Mouse (Mus musculus) liver, postnatal 0 days (tissue): Measurements from ENCODE around the gene Pakap. TPM values are rescaled to one million over a fixed set of nuclear protein-coding genes. Genes with fewer than 3 reads are reported as not detected.

Experiments used
- ATAC-seq: fragments of 200-750 bp; cut with Nextera tagmentation; 2 replicates; pipeline ENCODE4 v1.8.0; 2017; ENCODE audit warnings: mild to moderate bottlenecking, moderate library complexity
- DNase-seq: peaks from one replicate; pipeline ENCODE4 v3.0.0-alpha.2; 2016
- H3K27ac ChIP-seq: fragments of 300-500 bp; sonication (generic); 2 replicates; pipeline ENCODE4 v1.5.1; 2014; ENCODE audit warnings: antibody characterized with exemption, moderate library complexity, mild to moderate bottlenecking, low read depth
- H3K27me3 ChIP-seq: fragments of 300-500 bp; sonication (generic); 2 replicates; pipeline ENCODE4 v1.6.1; 2014; ENCODE audit warnings: low read length, control low read depth, mixed read lengths; ENCODE audit not compliant: insufficient read depth
- H3K36me3 ChIP-seq: fragments of 300-500 bp; sonication (generic); replicated peaks from 2 replicates; pipeline ENCODE4 v1.6.1; 2014; ENCODE audit warnings: mild to moderate bottlenecking, control low read depth, low read length, moderate library complexity, mixed read lengths; ENCODE audit not compliant: insufficient read depth
- H3K4me1 ChIP-seq: fragments of 300-500 bp; sonication (generic); 2 replicates; pipeline ENCODE4 v1.6.1; 2014; ENCODE audit warnings: antibody characterized with exemption, mild to moderate bottlenecking, control low read depth; ENCODE audit not compliant: insufficient read depth
- H3K4me2 ChIP-seq: fragments of 300-500 bp; sonication (generic); 2 replicates; pipeline ENCODE4 v1.6.1; 2014; ENCODE audit warnings: low read depth, mild to moderate bottlenecking, low read length, moderate library complexity, mixed read lengths
- H3K4me3 ChIP-seq: fragments of 300-500 bp; sonication (generic); 2 replicates; pipeline ENCODE4 v1.5.1; 2014; ENCODE audit warnings: low read depth, low read length
- H3K9ac ChIP-seq: fragments of 300-500 bp; sonication (generic); replicated peaks from 2 replicates; pipeline ENCODE4 v1.6.1; 2014; ENCODE audit warnings: mild to moderate bottlenecking, moderate library complexity
- H3K9me3 ChIP-seq: fragments of 300-500 bp; sonication (generic); 2 replicates; pipeline ENCODE4 v1.6.1; 2016; ENCODE audit warnings: mild to moderate bottlenecking, control low read depth, low read length, mixed read lengths
- CTCF ChIP-seq: sonication (generic); IDR thresholded peaks from 2 replicates; pipeline ENCODE4 v1.5.1; 2016; ENCODE audit warnings: antibody characterized with exemption, low read depth
- EP300 ChIP-seq: IDR thresholded peaks from 2 replicates; pipeline ENCODE4 v1.6.1; 2016; ENCODE audit warnings: antibody characterized with exemption, low read depth, mild to moderate bottlenecking
- WGBS: fragments of 180-500 bp; shearing (Covaris S2); extraction: QIAGEN DNeasy Blood & Tissue Kit; methylation state at CpG from one replicate; pipeline ENCODE4 v1.1.7; 2014; ENCODE audit not compliant: insufficient replicate concordance; 5-methylcytosine and 5-hydroxymethylcytosine counted together
- polyA plus RNA-seq: library from polyadenylated mRNA; unstranded; fragments of >200 nt; fragmentation: Nextera tagmentation; extraction: Ambion mirVana; gene quantifications from 2 replicates; pipeline ENCODE4 v1.2.1, GENCODE M21; 2015

The Pakap gene
- polyA plus RNA-seq, 1 experiment from 2014 or later = 0.79 TPM

DNA sequence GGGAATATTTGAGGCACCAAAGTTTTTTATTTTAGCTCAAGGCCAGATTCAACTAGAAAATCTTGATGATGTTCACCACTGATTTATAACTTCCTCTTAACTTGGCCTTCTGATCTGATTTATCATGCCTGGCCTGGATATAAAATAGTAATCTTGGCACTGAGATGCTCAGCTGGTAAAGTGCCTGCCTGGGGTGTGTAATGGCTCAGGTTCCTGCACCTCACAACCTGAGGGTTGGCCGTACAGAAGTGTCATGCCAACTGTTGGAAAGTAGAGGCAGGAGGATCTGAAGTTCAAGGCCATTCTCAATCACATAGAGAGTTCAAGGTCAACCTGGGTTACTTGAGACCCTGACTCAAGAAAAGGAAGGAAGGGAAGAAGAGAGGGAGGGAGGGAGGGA lies 57.3 kb downstream of the Pakap start:
- Histone ChIP-seq H3K27me3 (no peaks in the 10 kb centered on the region), H3K4me3 (no peak overlapping the region), H3K9ac (no peak overlapping the region), H3K4me1 (no peaks in the 10 kb centered on the region), H3K36me3 (no peaks in the 10 kb centered on the region), H3K27ac (no peak overlapping the region), H3K4me2 (no peak overlapping the region), H3K9me3 (no peaks in the 10 kb centered on the region)
- no peak for DNase-seq
- 69% methylated on average over 1 of the region's 1 CpGs for WGBS
- ATAC-seq = no peak
- no peak for TF ChIP-seq EP300
- no peak for TF ChIP-seq CTCF

DNA sequence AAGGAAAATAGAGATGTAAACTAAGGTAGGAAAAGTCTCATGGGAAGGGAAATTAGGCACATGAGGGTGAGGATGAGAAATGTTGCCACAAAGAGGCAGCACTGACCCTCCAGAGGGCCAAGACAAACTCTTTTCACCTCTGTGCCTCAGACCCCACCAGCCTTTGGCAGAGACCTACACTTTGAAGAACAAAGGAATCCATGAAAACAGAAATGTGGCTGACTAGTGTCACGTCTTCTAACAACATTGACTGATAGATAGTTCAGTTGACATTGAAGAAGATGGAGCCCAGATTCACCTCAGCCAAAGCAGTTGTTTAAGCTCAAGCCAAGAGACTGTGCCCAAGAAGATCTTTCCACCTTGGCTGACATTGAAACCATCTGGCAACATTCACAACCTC lies 57.8 kb downstream of the Pakap start:
- DNase-seq (no peak), ATAC-seq (no peak)
- Histone ChIP-seq H3K4me3 (no peak overlapping the region), H3K9ac (no peak overlapping the region), H3K36me3 (no peaks in the 10 kb centered on the region), H3K4me2 (no peak overlapping the region), H3K27ac (no peak overlapping the region), H3K9me3 (no peaks in the 10 kb centered on the region), H3K4me1 (no peaks in the 10 kb centered on the region), H3K27me3 (no peaks in the 10 kb centered on the region)
- TF ChIP-seq EP300 (no peak), CTCF (no peak)
- 66% methylated on average over 1 of the region's 1 CpGs for WGBS

DNA sequence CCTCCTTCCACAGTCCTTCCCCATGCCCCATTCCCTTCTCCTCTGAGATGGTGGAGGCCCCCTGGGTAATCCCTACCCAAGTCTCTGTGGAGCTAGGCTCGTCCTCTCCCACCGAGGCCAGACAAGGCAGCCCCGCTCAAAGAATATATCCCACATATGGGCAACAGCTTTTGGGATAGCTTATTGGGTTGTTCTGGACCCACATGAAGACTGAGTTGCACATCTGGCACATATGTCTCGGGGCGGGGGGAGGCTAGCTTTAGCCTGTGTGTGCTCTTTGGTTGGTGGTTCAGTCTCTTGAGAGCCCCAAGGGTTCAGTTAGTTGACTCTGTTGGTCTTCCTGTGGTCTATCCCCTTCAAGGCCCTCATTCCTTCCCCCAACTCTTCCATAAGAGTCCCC lies 58.9 kb downstream of the Pakap start:
- no peak for DNase-seq
- Histone ChIP-seq H3K36me3 (no peaks in the 10 kb centered on the region), H3K9ac (no peak overlapping the region), H3K4me2 (no peak overlapping the region), H3K9me3 (no peaks in the 10 kb centered on the region), H3K4me1 (no peaks in the 10 kb centered on the region), H3K4me3 (no peak overlapping the region), H3K27me3 (no peaks in the 10 kb centered on the region), H3K27ac (no peak overlapping the region)
- WGBS = 76% methylated on average over 5 of the region's 5 CpGs
- no peak for ATAC-seq
- TF ChIP-seq CTCF = no peak
- TF ChIP-seq EP300 = no peak

DNA sequence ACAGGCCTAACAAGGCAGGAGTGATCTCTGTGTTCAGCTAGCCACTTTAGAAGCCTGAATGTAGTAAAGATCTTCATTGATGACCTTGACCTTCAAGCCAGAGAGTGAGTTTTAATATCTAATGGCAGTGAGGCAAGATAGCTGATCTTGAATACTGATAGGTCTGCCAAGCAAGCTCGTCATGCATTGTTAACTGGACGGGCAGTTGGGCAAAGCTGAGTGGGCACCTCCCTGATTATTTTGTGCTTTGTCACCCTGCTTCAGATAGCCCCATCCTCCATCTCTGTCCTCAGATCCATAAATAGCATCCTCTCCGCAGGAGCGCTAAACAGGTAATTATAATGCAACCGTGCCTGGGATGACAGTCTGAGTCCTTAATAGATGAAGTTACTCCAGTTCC lies 64.4 kb downstream of the Pakap start:
- H3K4me2 ChIP-seq = no peak overlapping the region
- no peaks in the 10 kb centered on the region for H3K36me3 ChIP-seq
- H3K4me1 ChIP-seq = no peaks in the 10 kb centered on the region
- WGBS = 80% methylated on average over 5 of the region's 5 CpGs
- TF ChIP-seq CTCF (no peak), EP300 (no peak)
- no peak overlapping the region for H3K4me3 ChIP-seq
- no peaks in the 10 kb centered on the region for H3K27me3 ChIP-seq
- H3K9ac ChIP-seq = no peak overlapping the region
- no peaks in the 10 kb centered on the region for H3K9me3 ChIP-seq
- no peak overlapping the region for H3K27ac ChIP-seq
- ATAC-seq = no peak
- DNase-seq = no peak

DNA sequence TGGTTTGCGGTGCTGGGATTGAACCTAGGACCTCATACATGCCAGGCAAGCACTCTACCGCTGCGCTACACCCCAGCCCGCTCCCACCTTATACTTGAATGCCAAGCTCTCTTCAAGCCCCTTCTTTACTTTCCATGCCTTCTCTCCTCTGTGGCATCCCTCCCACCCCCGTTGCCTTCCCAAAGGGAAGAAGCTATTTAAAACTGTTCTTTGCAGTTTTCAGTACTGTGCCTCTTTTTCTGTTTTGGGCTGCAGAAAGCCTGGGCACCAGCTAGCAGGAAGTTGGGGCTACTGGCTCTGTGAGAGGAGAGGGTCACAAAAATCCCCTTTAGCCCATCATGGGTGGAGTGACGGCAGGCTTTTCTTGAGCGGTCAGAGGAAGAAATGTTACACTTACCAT lies 65.1 kb downstream of the Pakap start:
- Histone ChIP-seq H3K4me1 (no peaks in the 10 kb centered on the region), H3K9me3 (no peaks in the 10 kb centered on the region), H3K9ac (no peak overlapping the region), H3K4me3 (no peak overlapping the region), H3K36me3 (no peaks in the 10 kb centered on the region), H3K27ac (no peak overlapping the region), H3K4me2 (no peak overlapping the region), H3K27me3 (no peaks in the 10 kb centered on the region)
- TF ChIP-seq CTCF (no peak), EP300 (no peak)
- DNase-seq (no peak), ATAC-seq (no peak)
- 88% methylated on average over 7 of the region's 7 CpGs for WGBS

DNA sequence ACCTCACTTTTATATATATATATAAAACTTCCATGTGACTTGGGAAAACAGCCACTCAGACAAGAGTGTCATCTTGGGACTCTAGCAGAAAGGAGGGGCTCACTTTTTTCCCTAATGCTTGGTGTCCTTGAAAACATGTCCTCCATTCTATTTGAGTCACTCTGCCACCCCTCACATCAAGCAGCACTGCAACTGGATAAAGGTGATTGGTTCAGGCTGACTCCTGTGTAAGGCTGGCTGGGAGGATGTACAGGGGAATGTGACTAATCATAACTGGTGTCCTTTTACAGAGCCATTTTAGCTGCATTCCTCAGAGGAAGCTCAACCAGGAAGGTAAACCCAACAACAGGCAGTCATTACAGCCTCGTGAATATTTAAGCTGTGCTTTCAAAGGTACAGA lies 67.0 kb downstream of the Pakap start:
- no peak overlapping the region for H3K4me2 ChIP-seq
- no peaks in the 10 kb centered on the region for H3K27me3 ChIP-seq
- no peaks in the 10 kb centered on the region for H3K4me1 ChIP-seq
- H3K36me3 ChIP-seq = no peaks in the 10 kb centered on the region
- no peak overlapping the region for H3K9ac ChIP-seq
- no peak for ATAC-seq
- H3K27ac ChIP-seq = no peak overlapping the region
- WGBS = 61% methylated on average over 1 of the region's 1 CpGs
- H3K4me3 ChIP-seq = no peak overlapping the region
- no peak for DNase-seq
- H3K9me3 ChIP-seq = no peaks in the 10 kb centered on the region
- TF ChIP-seq CTCF = no peak
- TF ChIP-seq EP300 = no peak
